Mouse (Mus musculus) thymus, postnatal 14 days (tissue): ENCODE data around the gene Odf3b.
A peak's percentile ranks its signal among the peaks of the same experiment; 100 is the strongest.

Source experiments
- DNase-seq: peaks from one replicate; pipeline ENCODE4 v3.0.0; 2021

Gene Odf3b

GRCm38 (mm10) chr15:89378831-89379401 is at the start of gene Odf3b:
Gene Odf3b (minus strand): TSS chr15:89379282.
- DNase-seq = peak; percentile 60

GRCm38 (mm10) chr15:89428136-89428790 is 49.2 kb upstream of the Odf3b start:
- no peak for DNase-seq

- no peak for DNase-seq
Observed at GRCm38 (mm10) chr15:89426716-89427115, 47.6 kb upstream of the Odf3b start.

DNA sequence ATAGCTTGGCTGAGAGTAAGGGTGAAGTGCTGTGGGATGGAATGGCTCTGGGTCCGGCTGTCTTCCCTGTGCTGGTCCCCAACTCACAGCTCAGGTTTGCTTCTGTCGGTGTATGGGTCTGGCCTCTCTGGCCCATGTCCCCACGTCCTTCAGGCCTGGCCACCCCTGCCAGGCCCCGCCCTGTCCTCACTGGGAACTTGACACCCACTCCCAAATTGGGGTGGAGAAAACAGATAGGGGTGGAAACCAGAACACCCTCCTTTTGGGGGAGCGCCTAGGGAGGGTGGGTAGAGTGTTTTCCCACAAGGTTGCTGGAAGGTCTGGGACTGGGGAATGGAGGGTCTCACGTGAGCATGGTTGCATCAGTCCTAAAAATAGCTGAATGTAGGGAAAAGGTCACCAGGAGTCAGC is 46.6 kb upstream of the Odf3b start, which contains the start of gene Cpt1b:
Gene Cpt1b, minus strand, starts transcription at position 153 of the 411 bp plus-strand sequence.
- DNase-seq = no peak

DNA sequence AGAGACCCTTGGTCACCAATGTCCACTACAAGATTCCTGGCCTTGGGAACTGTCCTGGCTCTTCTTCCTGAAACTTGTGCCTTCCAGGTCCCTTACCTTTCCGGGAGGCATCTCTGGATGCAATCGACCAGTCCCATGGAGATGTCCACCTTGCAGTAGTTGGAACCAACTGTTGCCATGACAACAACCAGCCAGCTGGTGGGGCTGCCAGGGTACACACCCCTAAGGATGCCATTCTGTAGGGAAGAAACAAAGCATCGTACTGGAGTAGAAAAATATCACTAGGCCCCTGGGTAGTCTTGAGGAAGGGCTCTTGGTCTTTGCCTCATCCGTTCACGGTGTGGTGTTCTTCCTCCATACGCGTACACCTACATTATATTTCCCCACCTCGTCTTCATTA is 45.5 kb upstream of the Odf3b start:
- no peak for DNase-seq

DNA sequence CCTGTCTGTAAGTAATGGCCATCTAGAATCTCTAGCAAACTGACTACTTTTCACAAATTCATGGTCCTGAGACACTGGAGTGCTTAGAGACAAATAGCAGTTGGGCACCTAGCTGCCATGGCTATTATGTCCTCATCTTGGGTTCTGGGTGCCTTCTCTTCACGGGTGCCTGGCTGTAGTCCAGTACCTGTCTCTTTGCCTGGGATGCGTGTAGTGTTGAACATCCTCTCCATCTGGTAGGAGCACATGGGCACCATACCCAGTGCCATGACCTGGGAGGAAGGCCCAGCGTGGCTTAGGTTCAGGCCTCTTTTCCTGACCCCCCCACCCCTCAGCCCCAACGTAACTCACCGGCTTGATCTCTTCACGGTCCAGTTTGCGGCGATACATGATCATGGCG is 42.9 kb upstream of the Odf3b start:
- no peak for DNase-seq

GRCm38 (mm10) chr15:89415282-89415681 is 36.2 kb upstream of the Odf3b start:
- DNase-seq = no peak

DNA sequence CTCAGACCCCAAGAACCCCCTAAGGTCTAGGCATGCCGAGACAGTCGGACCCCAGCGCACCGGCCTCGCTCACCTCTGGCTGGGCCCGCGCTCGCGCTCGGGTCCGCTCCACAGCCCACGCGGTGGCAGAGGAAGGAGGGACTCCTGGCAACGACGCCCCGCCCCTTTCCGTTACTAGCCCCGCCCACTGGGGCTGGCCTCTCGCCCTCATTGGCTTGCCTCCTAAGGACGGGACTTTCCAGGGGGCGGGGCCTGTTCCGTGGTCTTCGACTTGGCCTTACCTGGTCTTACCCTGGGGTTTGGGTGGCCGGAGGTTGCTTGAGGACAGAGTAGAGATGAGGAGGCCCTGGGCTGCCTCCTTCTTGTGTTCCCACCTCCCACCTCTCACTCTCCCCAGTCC is 31.0 kb upstream of the Odf3b start, which contains the start of gene Syce3:
Gene Syce3, minus strand, starts transcription at position 386 of the 400 bp plus-strand sequence.
- no peak for DNase-seq

DNA sequence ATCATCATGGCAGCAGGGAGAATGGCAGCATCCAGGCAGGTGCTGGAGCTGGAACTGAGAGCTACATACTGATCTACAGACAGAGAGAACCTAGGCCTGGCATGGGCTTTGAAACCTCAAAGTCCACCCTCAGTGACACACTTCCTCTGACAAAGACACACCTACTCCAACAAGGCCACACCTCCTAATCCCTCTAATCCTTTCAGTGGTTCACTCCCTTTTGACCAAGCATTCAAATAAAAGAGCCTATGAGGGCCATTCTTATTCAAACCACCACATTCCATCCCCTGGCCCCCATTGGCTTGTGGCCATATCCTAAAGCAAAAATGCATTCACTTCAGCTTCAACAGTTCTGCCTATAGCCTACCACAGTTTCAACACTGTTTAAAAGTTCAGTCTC is 27.6 kb upstream of the Odf3b start:
- no peak for DNase-seq

- no peak for DNase-seq
Observed at GRCm38 (mm10) chr15:89404831-89405623, 25.9 kb upstream of the Odf3b start.

- DNase-seq = no peak
Observed at GRCm38 (mm10) chr15:89402471-89402870, 23.4 kb upstream of the Odf3b start.

GRCm38 (mm10) chr15:89399716-89400115 is 20.6 kb upstream of the Odf3b start:
- DNase-seq = no peak

- DNase-seq = no peak
Observed at GRCm38 (mm10) chr15:89398146-89398545, 19.1 kb upstream of the Odf3b start.

DNA sequence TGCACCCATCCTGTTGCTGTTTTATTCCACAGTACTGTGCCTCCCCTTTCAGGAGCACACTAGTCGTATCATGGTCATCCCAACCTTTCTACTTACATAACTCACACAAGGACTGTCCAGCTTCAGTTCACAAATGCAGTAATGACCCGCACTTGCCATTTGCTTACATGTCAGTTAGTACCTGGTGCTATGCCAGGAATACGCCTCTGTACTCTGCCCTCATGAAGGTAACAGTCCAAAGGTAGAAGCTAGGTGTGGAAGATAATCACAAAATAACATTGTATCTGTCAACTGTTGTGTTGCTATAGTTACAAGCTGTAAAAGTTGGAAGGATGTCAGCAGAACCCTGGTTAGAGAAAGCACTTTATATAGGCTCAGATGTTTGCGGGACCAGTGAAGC is 17.8 kb upstream of the Odf3b start:
- DNase-seq = no peak

GRCm38 (mm10) chr15:89390081-89390480 is 11.0 kb upstream of the Odf3b start:
- DNase-seq = no peak

GRCm38 (mm10) chr15:89387127-89387526 is 8.0 kb upstream of the Odf3b start:
- peak; percentile 65 for DNase-seq

DNA sequence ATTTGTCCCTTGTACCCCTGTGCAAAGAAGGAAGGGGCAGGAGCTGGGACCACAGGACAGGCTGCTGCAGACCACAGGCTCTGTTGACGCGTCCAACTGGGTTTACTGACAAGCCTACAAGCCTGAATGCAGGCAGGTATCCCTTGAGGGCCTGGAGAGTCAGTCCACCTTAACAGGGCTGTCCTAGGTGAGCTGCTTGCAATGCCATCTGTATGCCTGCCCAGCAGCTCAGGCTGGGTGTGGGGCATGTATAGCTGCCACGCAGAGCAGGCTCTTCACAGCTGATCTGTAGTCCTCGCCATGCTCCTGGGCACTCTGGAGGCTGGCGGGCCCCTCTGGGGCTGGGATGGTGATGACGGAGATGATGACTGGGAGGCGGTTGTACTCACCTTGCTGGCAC is 5.5 kb upstream of the Odf3b start, which contains the start of gene Klhdc7b:
Gene Klhdc7b, plus strand, starts transcription at position 301 of the 400 bp plus-strand sequence.
- no peak for DNase-seq

DNA sequence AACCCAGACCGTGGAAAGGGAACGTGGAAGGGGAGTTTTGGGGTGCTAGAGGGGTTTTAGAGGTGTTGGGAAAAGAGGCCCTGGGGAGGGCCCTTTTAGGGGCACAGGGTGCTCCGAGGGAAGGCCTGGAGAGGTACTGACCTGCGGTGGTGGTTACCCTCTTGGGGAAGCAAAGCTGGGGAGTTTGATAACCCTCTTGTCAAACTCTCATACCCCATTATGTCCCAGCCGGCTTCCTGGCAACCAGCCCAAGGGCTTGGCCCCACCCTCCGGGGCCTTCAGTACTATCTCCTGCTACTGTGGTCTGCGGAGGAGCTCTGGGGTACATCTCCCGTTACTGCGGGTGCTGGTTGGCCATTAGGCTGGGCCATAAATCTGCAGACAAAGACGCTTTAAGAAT is 347 bp upstream of the Odf3b start:
- peak; percentile 56 for DNase-seq

- no peak for DNase-seq
Observed at GRCm38 (mm10) chr15:89377938-89378828, 899 bp downstream of the Odf3b start.

DNA sequence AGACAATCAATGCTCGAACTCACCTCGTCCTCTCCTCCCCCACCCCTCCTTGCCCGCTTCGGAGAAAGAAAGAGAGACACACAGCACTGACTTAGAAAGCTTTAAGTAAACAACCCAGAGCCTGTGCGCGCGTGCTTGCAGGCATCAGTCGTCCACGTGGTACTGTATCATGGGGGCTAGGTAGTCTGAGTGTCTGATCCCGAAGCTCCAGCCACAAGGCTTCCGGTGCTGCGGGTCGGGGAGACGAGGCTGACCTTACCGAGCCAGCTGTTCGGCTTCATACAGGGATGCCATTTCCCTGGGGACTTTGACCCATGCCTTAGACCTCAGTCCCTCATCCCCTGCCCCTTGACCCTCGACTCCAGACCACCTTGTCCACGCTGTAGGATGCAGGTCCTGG is 1.7 kb downstream of the Odf3b start:
- DNase-seq = no peak

DNA sequence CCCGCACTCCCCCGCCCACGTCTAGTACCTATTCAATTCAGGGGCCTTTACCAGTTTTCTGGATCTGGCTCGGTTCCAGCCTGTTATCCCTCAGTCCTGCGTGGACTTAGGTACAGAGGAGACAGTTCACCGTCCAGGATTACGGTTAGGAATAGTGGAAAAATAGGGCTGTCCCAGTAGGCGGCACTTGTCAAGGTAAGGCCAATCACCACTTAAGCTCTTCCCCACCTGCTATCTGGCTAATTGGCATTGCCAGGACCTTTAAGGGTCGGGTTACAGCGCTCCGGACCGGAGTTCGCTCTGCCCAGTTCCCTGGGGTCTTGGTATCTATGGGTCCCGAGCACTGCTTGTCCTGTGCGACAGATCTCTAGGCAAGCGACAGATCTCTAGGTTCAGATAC is 2.1 kb downstream of the Odf3b start, which contains the start of gene Tymp:
Gene Tymp, minus strand, starts transcription at position 83 of the 400 bp plus-strand sequence.
- DNase-seq = no peak

DNA sequence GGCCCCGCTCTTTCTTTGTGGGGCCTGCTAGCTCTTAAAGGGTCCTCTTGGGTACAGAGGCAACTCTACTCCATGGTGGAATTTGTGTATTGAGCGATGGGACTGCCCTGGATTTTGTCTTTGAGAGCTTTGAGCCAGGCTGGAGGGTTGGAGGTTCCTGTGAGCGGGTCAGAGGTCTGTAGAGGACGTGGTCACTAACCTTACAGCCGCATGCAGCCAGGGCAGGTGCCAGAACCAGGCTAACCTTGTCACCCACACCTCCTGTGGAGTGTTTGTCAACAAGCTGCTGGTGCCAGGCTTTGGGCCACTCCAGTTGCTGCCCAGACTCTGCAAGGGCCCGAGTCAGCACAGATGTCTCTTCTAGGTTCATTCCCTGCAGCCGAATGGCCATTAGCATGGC is 3.0 kb downstream of the Odf3b start:
- DNase-seq = no peak
